Mouse (Mus musculus) megakaryocyte, embryonic 14.5 days (primary cell): ENCODE results near the gene Zfp109.

Experiments
- FLI1 ChIP-seq: IDR thresholded peaks from 2 replicates; pipeline ENCODE4 v1.6.1; 2012; ENCODE audit warnings: low read length, inconsistent platforms, mixed read lengths
- GATA1 ChIP-seq: IDR thresholded peaks from 3 replicates; pipeline ENCODE4 v1.6.1; 2012; ENCODE audit warnings: mixed read lengths, low read length, inconsistent platforms, borderline replicate concordance

DNA sequence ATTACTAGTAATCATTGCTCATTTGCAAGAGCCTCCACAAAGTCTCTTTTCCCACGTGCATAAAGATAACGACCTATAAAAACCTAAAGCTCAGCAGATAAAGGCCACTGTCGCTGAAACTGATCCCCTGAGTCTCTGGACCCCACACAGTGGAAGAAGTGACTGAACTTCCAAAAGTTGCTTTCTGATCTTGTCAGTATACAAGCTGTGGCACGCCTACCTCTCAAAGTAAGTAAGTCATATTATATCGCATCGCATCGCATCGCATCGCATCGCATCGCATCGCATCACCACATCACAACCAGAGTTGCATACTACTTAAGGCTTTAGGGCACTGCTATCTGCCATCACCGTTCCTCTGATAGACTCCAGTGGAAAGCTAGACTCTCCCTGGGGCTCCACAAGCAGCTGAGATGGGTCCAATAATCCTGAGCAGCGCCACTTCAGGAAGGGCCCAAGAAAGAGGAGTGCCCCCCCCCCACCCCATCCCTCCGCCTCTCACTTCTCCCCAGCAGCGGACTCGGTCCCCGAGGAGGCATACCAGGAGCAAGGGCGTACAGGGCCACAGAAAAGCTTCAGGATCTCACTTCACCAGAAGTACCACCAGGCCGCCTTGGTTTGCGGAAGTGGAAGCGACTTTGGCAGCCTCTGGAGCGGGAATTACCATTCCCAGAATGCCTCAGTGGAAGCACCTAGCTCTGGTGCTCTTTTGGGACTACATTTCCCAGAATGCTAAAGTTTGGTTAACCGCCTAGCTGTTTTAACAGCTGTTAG lies 29.7 kb downstream of the Zfp109 start:
- no peak for TF ChIP-seq GATA1
- TF ChIP-seq FLI1, result no peak
